Mouse (Mus musculus): ENCODE results near the gene Stim2.
A peak's percentile ranks its signal among the peaks of the same experiment; 100 is the strongest.

Gene Stim2

DNA sequence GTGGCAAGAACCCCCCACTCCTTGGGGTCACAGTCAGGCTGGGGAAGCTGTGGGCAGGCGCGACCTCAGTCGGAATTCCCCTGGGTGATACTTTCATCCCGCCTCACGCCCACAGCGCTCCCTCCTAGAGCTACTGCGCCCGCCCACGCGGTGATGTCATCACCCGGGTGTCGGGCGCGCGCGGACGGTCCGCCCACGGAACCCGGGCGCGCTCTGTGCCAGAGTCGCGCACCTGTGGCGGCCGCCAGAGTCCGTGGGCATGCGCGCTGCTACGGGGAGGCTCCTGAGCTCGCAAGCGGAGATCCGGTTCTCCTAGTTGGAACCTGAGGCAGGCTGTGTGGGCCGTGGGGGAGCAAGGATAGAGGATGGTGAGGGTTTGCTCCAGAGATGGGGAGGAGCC lies 3.0 kb upstream of the Stim2 start:
- peak; percentile 60 for DNase-seq (ENCODE audit: low spot score)

- no peak for DNase-seq (ENCODE audit: low spot score)
Observed at GRCm38 (mm10) chr5:53996822-53997221, 1.5 kb upstream of the Stim2 start.

DNA sequence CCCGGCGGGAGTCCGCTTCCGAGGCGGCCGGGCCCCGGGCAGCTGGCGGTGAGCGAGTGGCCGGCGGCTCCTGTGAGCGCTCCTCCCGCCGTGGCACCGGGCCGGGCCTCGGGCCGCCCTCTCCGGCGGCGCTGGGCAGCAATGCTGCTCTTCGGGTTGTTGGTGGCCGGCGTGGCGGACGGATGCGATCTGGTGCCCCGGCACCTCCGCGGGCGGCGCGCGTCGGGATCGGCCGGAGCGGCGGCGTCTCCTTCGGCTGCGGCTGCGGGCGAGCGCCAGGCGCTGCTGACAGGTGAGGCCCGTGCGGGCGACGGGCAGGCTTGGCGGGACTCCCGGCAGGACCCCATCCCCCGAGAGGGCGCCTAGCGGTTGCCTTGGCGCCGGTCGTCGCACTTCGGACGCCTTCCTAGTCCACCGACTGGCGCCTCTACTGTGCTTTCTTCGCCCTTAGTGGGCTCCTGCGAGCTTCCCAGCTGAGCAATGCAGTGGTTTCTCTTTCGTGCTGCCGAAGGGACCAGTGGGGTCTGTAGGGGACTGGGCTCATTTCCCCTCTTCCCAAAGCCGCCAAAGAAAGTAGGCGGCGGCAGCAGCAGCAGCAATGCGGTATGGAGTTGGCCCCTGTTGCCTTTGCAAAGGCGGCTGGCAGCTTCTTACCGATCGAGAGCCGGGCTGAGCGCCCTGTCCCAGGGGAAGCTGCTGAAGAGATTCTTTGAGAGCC lies 603 bp downstream of the Stim2 start:
- peak; percentile 40 for DNase-seq (ENCODE audit: low spot score)

DNA sequence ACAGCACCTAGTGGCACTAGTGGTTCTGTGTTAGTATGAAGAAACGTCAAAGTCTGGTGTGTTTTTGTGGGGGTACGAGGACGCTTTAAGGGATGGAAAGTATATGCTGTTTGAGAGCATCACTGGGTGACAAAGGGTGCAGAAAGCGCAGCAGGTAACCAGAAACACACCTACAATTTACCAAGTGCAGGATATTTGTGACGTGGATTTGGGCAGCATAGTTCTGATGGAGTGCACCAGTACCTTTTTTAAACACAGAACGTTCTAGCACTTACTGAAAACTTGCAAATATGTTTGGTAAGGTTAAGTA lies 1.1 kb downstream of the Stim2 start:
- DNase-seq (ENCODE audit: low spot score): no peak

- no peak for DNase-seq (ENCODE audit: low spot score)
Observed at GRCm38 (mm10) chr5:53999831-54000230, 1.5 kb downstream of the Stim2 start.

- no peak for DNase-seq (ENCODE audit: low spot score)
Observed at GRCm38 (mm10) chr5:54001021-54001420, 2.7 kb downstream of the Stim2 start.

DNA sequence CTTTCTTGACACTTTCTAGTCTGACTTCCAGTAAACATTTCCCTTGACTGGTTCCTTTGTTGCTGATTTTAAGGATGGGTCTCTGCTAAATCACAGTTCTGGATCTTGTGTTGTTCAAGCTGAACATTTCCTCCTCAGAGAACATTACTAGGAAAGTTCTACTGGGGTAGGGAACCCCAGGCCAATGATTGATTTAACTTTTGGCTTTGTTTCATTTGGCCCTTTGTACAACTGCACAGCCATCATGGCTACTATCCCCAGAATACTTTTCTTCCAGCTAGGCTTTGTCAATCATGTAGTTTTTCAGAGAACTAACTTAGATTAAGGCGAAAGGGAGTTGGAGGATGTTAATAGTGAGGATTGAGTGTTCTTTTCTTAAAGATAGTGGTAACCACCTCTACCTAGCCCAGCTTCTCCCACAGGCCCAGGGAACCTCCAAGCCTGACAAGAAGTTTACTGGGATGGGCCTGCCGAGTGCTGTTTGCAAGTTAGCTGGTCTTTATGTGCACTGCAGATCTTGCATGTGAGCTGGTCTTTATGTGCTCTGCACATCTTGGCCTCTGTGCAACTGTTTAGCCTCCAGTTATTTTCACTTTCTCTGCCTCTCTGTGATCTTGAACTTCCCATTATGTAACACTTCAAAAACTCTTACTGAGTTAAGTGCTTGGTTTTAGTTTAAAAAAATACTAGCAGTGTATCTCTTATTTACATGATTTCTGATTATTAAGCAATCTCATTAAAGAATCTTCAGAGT lies 7.0 kb downstream of the Stim2 start:
- DNase-seq (ENCODE audit: low spot score): no peak

DNA sequence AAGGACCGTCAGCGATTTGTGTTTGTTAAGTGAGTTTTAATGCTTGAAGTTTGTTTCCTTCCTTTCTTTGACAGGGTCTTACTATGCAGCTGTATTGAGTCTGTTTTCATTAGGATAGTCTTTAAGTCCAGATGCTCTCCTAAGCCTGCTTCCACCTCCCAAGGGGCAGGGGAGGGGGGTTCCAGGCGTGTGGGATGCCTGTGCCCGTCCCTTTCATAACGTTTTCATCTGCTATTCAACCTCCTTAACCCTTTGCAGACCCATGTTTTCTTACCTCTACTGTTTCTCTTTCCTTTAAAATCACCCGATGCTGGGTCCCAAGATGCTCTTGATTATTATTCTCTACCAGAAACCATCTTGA lies 7.5 kb downstream of the Stim2 start:
- DNase-seq (ENCODE audit: low spot score): no peak

GRCm38 (mm10) chr5:54006845-54007244 lies 8.5 kb downstream of the Stim2 start:
- DNase-seq (ENCODE audit: low spot score): no peak

- no peak for DNase-seq (ENCODE audit: low spot score)
Observed at GRCm38 (mm10) chr5:54007617-54008016, 9.3 kb downstream of the Stim2 start.

DNA sequence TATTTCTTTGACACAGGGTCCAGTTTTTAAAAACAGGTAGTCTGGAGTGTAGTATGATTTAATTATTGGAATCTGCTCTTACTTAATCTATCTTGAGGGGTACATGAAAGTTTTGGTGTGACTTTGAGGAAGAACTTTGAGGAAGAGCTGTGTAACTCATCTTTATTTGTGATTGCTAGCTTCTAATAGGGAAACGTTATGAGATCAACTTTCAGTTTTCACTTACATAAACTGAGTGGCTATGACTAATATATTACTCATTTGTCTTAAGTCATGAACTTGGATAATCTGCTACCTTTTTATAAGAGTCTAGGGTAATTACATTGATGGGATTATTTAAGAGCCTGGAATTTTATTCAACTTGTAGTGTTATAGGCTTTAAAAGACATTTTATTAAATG lies 15.0 kb downstream of the Stim2 start:
- DNase-seq (ENCODE audit: low spot score): no peak

DNA sequence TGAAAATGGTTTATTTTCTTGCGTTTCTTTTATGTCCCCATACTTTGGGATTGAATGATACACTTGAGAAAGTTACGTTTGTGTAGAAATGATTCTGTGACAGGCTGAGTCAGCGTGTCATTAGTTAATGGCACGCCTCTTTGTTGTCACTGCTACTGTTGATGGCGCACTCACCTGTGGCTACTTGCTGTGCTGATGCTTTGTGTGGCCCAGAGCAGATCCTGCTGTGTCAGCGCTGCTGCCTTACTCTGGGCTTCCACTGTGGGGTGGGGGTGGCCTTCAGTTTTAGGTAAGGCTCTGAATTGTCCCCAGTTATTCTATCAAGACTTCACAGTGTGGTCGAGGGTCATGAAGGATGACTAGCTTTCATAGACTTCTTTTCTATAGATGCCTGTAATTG lies 18.8 kb downstream of the Stim2 start:
- DNase-seq (ENCODE audit: low spot score): no peak

DNA sequence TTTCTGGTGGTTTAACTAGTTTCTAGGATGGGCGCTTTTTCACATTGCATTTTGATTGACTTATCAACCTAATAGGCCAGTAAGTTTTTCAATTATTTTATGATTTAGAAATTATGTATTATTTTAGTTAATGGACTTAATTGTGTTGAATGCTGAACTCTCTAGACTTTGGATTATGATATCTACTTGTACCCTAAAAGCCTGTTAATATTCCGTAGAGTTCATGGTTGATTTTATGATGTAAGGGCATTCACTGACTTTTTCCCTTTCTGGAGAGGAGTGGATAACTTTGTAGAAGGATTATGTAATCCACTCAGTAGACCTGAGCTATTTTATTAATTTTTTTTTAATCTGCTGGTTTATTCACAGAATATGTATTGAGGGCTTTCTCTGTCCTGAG lies 20.6 kb downstream of the Stim2 start:
- DNase-seq (ENCODE audit: low spot score): no peak

DNA sequence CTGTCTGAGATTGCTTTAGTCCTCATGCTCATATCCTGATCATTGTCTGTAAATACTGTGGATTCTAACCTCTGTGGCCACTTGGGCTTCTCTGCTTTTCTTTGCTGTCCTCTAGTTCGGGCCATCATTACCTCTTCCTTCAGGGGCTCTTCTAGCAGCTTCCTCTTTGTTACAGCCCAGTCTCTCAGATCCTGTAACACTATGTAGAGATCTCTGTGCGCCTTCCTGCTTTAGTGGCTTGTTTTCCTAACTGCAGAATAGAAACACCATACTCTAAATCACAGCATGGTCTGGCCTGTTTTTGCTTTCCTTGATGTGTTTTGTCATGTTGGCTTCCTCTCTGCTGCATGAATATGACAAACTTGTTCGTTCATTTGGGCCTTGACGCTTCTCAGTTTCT lies 21.2 kb downstream of the Stim2 start:
- no peak for DNase-seq (ENCODE audit: low spot score)

DNA sequence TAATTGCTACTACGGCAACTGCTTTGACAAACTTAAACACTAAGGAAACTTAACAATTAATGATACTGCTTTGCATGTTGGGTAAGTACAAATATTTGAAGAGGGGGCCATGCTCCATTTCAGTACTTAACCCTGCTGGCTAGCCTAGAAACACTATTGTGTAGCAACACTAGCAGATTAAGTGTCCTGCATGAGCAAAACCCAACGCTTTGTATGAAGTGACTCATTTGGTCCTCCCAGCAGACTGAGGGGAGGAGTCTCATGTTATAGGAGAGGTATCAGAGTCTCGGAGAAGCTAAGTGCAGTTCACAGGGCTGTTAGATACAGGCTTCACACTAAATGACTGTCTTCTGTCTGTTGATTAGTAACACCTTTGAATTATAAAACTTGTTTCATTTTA lies 26.3 kb downstream of the Stim2 start:
- no peak for DNase-seq (ENCODE audit: low spot score)

GRCm38 (mm10) chr5:54025630-54026029 lies 27.3 kb downstream of the Stim2 start:
- DNase-seq (ENCODE audit: low spot score): no peak

- no peak for DNase-seq (ENCODE audit: low spot score)
Observed at GRCm38 (mm10) chr5:54033217-54033616, 34.9 kb downstream of the Stim2 start.

GRCm38 (mm10) chr5:54034680-54035079 lies 36.4 kb downstream of the Stim2 start:
- no peak for DNase-seq (ENCODE audit: low spot score)

DNA sequence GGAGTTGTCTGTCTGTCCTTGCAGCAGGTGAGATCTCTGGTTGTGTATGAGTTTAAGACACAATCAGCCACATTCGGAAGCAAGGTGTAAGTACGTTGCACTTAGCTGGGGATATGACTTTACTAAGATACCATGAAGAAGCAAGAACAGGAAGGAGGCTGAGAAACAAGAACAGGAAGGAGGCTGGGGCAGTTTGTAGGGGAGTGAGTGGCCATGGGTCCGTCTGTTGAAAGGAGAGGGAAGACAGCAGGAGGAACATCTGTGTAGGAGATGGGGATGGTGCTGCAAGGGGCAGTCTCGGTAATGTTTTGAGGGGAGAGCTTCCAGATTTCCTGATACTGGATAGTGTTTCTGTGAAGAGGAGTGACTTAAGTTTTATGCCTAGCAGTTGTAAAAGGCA lies 40.3 kb downstream of the Stim2 start:
- DNase-seq (ENCODE audit: low spot score): no peak

- no peak for DNase-seq (ENCODE audit: low spot score)
Observed at GRCm38 (mm10) chr5:54040527-54040926, 42.2 kb downstream of the Stim2 start.

DNA sequence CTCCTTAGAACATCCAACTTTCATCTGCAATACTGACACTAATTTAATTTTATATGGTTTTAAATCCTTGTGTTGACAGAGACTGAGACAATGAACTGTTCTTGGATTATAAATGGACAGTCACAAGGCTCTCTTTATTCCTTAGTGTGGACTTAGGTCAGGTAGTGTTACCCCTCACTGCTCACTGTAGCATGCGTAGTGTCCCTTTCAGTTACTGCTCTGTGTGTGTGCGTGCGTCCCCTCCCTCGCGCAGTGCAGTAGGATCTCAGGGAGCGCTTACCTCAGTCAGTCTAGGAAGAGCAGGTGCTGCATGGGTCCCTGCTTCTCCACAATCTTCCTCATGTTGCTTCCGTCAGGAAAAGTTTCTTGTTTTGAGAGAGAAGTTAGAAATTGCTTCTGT lies 43.7 kb downstream of the Stim2 start:
- no peak for DNase-seq (ENCODE audit: low spot score)

DNA sequence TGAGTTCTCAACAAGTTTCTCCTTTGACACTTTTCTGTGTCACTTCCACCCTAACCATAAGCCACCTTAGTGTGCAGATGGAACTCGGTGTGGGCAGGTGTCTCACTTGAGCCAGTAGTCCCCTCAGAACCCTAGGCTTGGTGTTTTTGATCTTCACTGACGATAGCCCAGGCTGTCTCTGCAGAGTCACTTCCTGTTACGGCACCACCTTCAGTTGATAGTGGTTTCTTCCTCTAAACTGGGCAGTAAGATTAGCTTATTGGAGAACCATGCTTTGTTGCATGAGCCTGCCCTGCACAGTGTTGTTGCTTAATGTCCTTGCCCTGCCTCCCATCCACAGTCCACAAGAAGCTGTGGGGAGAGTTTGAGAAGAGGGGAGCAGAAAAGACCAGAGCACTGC lies 47.2 kb downstream of the Stim2 start:
- DNase-seq (ENCODE audit: low spot score): no peak

DNA sequence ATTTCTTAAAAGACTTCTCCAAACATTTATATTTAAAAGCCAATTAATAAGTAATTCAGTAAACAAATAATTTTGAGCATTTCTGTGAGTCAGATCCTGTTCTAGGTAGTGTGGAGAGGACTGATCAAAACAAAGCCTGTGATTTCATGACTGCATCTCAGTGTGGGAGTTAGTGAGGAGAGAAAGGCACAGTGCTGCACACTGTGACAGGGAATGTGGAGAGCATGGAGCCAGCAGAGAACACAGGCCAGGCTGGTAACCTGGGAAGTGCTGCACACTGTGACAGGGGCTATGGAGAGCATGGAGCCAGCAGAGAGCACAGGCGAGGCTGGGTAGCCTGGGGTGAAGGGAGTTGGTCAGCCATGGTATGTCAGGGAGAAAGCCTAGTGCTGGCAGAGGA lies 48.1 kb downstream of the Stim2 start:
- DNase-seq (ENCODE audit: low spot score): no peak

- no peak for DNase-seq (ENCODE audit: low spot score)
Observed at GRCm38 (mm10) chr5:54049145-54049733, 50.9 kb downstream of the Stim2 start.
